Mouse (Mus musculus): ENCODE measurements around the gene Gm8369.
"Not testable (repeated sequence)": the region's sequence is repeated elsewhere in the genome, so short reads cannot be mapped to it uniquely, and the experiment has no call there.

Gene Gm8369

GRCm38 (mm10) chr19:11485746-11486145, at the start of gene Gm8369:
Gene Gm8369, plus strand, starts transcription at chr19:11485938.
- no peak for DNase-seq (ENCODE audit: low spot score in 2 of 2)

- no peak for DNase-seq (ENCODE audit: low spot score in 2 of 2)
Measured at GRCm38 (mm10) chr19:11443338-11443737, 42.4 kb upstream of the Gm8369 start, which contains the start of gene Ms4a4b. Gene Ms4a4b, plus strand, starts transcription at chr19:11443553.

GRCm38 (mm10) chr19:11443964-11444363, 41.8 kb upstream of the Gm8369 start:
- DNase-seq (ENCODE audit: low spot score in 2 of 2) = no peak

GRCm38 (mm10) chr19:11447238-11447637, 38.5 kb upstream of the Gm8369 start:
- no peak for DNase-seq (ENCODE audit: low spot score in 2 of 2)

GRCm38 (mm10) chr19:11459041-11459440, 26.7 kb upstream of the Gm8369 start:
- DNase-seq (ENCODE audit: low spot score in 2 of 2) = not testable (repeated sequence)

- not testable (repeated sequence) for DNase-seq (ENCODE audit: low spot score in 2 of 2)
Measured at GRCm38 (mm10) chr19:11464795-11465194, 20.9 kb upstream of the Gm8369 start.

GRCm38 (mm10) chr19:11466471-11466870, 19.3 kb upstream of the Gm8369 start:
- no peak for DNase-seq (ENCODE audit: low spot score in 2 of 2)

- not testable (repeated sequence) for DNase-seq (ENCODE audit: low spot score in 2 of 2)
Measured at GRCm38 (mm10) chr19:11468361-11468760, 17.4 kb upstream of the Gm8369 start.

- DNase-seq (ENCODE audit: low spot score in 2 of 2) = not testable (repeated sequence)
Measured at GRCm38 (mm10) chr19:11469215-11469614, 16.5 kb upstream of the Gm8369 start, which contains the start of gene Ms4a6c. Gene Ms4a6c, plus strand, starts transcription at chr19:11469366.

- no peak for DNase-seq (ENCODE audit: low spot score in 2 of 2)
Measured at GRCm38 (mm10) chr19:11479714-11480113, 6.0 kb upstream of the Gm8369 start.

GRCm38 (mm10) chr19:11482684-11483083, 3.1 kb upstream of the Gm8369 start:
- no peak for DNase-seq (ENCODE audit: low spot score in 2 of 2)

- no peak for DNase-seq (ENCODE audit: low spot score in 2 of 2)
Measured at GRCm38 (mm10) chr19:11483941-11484340, 1.8 kb upstream of the Gm8369 start.

GRCm38 (mm10) chr19:11484388-11484787, 1.4 kb upstream of the Gm8369 start:
- no peak for DNase-seq (ENCODE audit: low spot score in 2 of 2)

- DNase-seq (ENCODE audit: low spot score in 2 of 2) = no peak
Measured at GRCm38 (mm10) chr19:11485266-11485665, 472 bp upstream of the Gm8369 start.

- no peak for DNase-seq (ENCODE audit: low spot score in 2 of 2)
Measured at GRCm38 (mm10) chr19:11486599-11486998, 861 bp downstream of the Gm8369 start.

GRCm38 (mm10) chr19:11491406-11492189, 5.9 kb downstream of the Gm8369 start:
- DNase-seq (ENCODE audit: low spot score in 2 of 2) = no peak

- no peak for DNase-seq (ENCODE audit: low spot score in 2 of 2)
Measured at GRCm38 (mm10) chr19:11492671-11493070, 6.9 kb downstream of the Gm8369 start.

GRCm38 (mm10) chr19:11494519-11494918, 8.8 kb downstream of the Gm8369 start:
- no peak for DNase-seq (ENCODE audit: low spot score in 2 of 2)

GRCm38 (mm10) chr19:11496361-11496760, 10.6 kb downstream of the Gm8369 start:
- no peak for DNase-seq (ENCODE audit: low spot score in 2 of 2)

GRCm38 (mm10) chr19:11497300-11497699, 11.6 kb downstream of the Gm8369 start:
- not testable (repeated sequence) for DNase-seq (ENCODE audit: low spot score in 2 of 2)

GRCm38 (mm10) chr19:11500796-11501195, 15.1 kb downstream of the Gm8369 start:
- DNase-seq (ENCODE audit: low spot score in 2 of 2) = no peak

- no peak for DNase-seq (ENCODE audit: low spot score in 2 of 2)
Measured at GRCm38 (mm10) chr19:11501326-11501725, 15.6 kb downstream of the Gm8369 start.

- no peak for DNase-seq (ENCODE audit: low spot score in 2 of 2)
Measured at GRCm38 (mm10) chr19:11504857-11505256, 19.1 kb downstream of the Gm8369 start.

All from cerebellum, postnatal 4 days (tissue).